Mouse (Mus musculus) CH12.LX (cell line): ENCODE results near the gene Dync1i1. TPM values are rescaled to one million over a fixed set of nuclear protein-coding genes. Genes with fewer than 3 reads are reported as not detected.

ENCODE experiments used
- DNase-seq: peaks from one replicate; pipeline ENCODE4 v3.0.0-alpha.2; 2013; ENCODE audit errors: extremely low read depth
- H3K27ac ChIP-seq: 2 replicates; pipeline ENCODE4 v1.5.1; 2012; ENCODE audit warnings: low read depth, mild to moderate bottlenecking, control low read depth, moderate library complexity; ENCODE audit not compliant: insufficient read depth
- H3K27me3 ChIP-seq: replicated peaks from 2 replicates; pipeline ENCODE3; 2012; ENCODE audit warnings: inconsistent platforms
- H3K36me3 ChIP-seq, 2 experiments: replicated peaks in 1 of 2; 2 replicates each; pipeline versions ENCODE3 to v1.6.1; 2012; ENCODE audit warnings: inconsistent platforms in 1 of 2, low read length in 1 of 2, mild to moderate bottlenecking in 1 of 2, mixed read lengths in 1 of 2, moderate library complexity in 1 of 2; ENCODE audit not compliant: control insufficient read depth in 1 of 2, insufficient read depth in 1 of 2
- H3K4me1 ChIP-seq, 2 experiments: 2 replicates each; pipeline ENCODE4 v1.6.1; 2012; ENCODE audit warnings: inconsistent platforms in 1 of 2, moderate library complexity in 1 of 2; ENCODE audit not compliant: insufficient read depth in 2 of 2, control insufficient read depth in 1 of 2
- H3K4me2 ChIP-seq: 2 replicates; pipeline ENCODE4 v1.6.1; 2012; ENCODE audit warnings: low read depth, mild to moderate bottlenecking, control low read depth; ENCODE audit not compliant: poor library complexity, insufficient read depth, severe bottlenecking
- H3K4me3 ChIP-seq, 3 experiments: fragments of 150-350 bp in 1 of 3; sonication (generic) in 1 of 3; replicated peaks in 1 of 3; 2 replicates each; pipeline versions ENCODE3 to v1.5.1; 2011 to 2012; ENCODE audit warnings: low read depth in 2 of 3, low read length in 2 of 3, mild to moderate bottlenecking in 2 of 3, moderate library complexity in 2 of 3, control low read depth in 1 of 3, improper control_type of control experiment in 1 of 3, inconsistent platforms in 1 of 3, mixed read lengths in 1 of 3; ENCODE audit not compliant: poor library complexity in 1 of 3
- H3K79me2 ChIP-seq: replicated peaks from 2 replicates; pipeline ENCODE4 v1.6.1; 2012; ENCODE audit warnings: mild to moderate bottlenecking, moderate library complexity; ENCODE audit not compliant: control insufficient read depth, poor library complexity, insufficient read depth, severe bottlenecking; ENCODE audit errors: extremely low read depth
- H3K9ac ChIP-seq: 2 replicates; pipeline ENCODE4 v1.6.1; 2012; ENCODE audit warnings: low read depth, mild to moderate bottlenecking, control low read depth, moderate library complexity; ENCODE audit not compliant: insufficient read depth
- H3K9me3 ChIP-seq: replicated peaks from 2 replicates; pipeline ENCODE3; 2012; ENCODE audit warnings: low read length, inconsistent platforms, mixed read lengths
- BHLHE40 ChIP-seq: IDR thresholded peaks from 2 replicates; pipeline ENCODE4 v1.6.1; 2011; ENCODE audit warnings: mild to moderate bottlenecking, low read depth, low read length, improper control_type of control experiment
- CHD1 ChIP-seq: IDR thresholded peaks from 2 replicates; pipeline ENCODE4 v1.6.1; 2012; ENCODE audit warnings: low read depth, low read length, improper control_type of control experiment, inconsistent platforms
- CHD2 ChIP-seq: IDR thresholded peaks from 2 replicates; pipeline ENCODE4 v1.6.1; 2011; ENCODE audit warnings: low read length, improper control_type of control experiment
- CTCF ChIP-seq, 2 experiments: IDR thresholded peaks in 1 of 2; conservative IDR thresholded peaks in 1 of 2; 2 replicates each; pipeline ENCODE4 v1.5.1; 2011 to 2012; ENCODE audit warnings: low read depth in 2 of 2, low read length in 2 of 2, improper control_type of control experiment in 1 of 2, inconsistent platforms in 1 of 2, mild to moderate bottlenecking in 1 of 2, moderate library complexity in 1 of 2
- ELF1 ChIP-seq: IDR thresholded peaks from 2 replicates; pipeline ENCODE4 v1.6.1; 2014; ENCODE audit warnings: low read depth, mild to moderate bottlenecking, inconsistent platforms, low read length, improper control_type of control experiment
- GABPA ChIP-seq: IDR thresholded peaks from 2 replicates; pipeline ENCODE4 v1.6.1; 2012; ENCODE audit warnings: low read depth, low read length, improper control_type of control experiment, inconsistent platforms; ENCODE audit not compliant: insufficient replicate concordance
- IRF4 ChIP-seq: IDR thresholded peaks from 2 replicates; pipeline ENCODE4 v1.6.1; 2014; ENCODE audit warnings: low read depth, mild to moderate bottlenecking, inconsistent platforms, low read length, improper control_type of control experiment
- JUND ChIP-seq: conservative IDR thresholded peaks from 2 replicates; pipeline ENCODE4 v1.6.1; 2011; ENCODE audit warnings: low read depth, low read length, improper control_type of control experiment
- KAT2A ChIP-seq: IDR thresholded peaks from 2 replicates; pipeline ENCODE4 v1.6.1; 2012; ENCODE audit warnings: low read length, improper control_type of control experiment, inconsistent platforms; ENCODE audit not compliant: insufficient replicate concordance
- MAX ChIP-seq: IDR thresholded peaks from 2 replicates; pipeline ENCODE4 v1.6.1; 2011; ENCODE audit warnings: low read length, improper control_type of control experiment
- MXI1 ChIP-seq: IDR thresholded peaks from 2 replicates; pipeline ENCODE4 v1.6.1; 2011; ENCODE audit warnings: mild to moderate bottlenecking, low read depth, low read length, improper control_type of control experiment
- NRF1 ChIP-seq: IDR thresholded peaks from 2 replicates; pipeline ENCODE4 v1.6.1; 2014; ENCODE audit warnings: low read depth, mild to moderate bottlenecking, inconsistent platforms, low read length, improper control_type of control experiment, moderate library complexity
- POLR2AphosphoS2 ChIP-seq: IDR thresholded peaks from 2 replicates; pipeline ENCODE4 v1.6.1; 2011; ENCODE audit warnings: low read depth, low read length, improper control_type of control experiment
- RCOR1 ChIP-seq: conservative IDR thresholded peaks from 2 replicates; pipeline ENCODE4 v1.6.1; 2012; ENCODE audit warnings: low read depth, mild to moderate bottlenecking, inconsistent platforms, low read length, improper control_type of control experiment
- UBTF ChIP-seq: IDR thresholded peaks from 2 replicates; pipeline ENCODE4 v1.6.1; 2012; ENCODE audit warnings: low read depth, mild to moderate bottlenecking, inconsistent platforms, low read length, improper control_type of control experiment, moderate library complexity
- USF2 ChIP-seq: conservative IDR thresholded peaks from 2 replicates; pipeline ENCODE4 v1.6.1; 2011; ENCODE audit warnings: low read depth, low read length, improper control_type of control experiment
- ZNF384 ChIP-seq: IDR thresholded peaks from 2 replicates; pipeline ENCODE4 v1.6.1; 2012; ENCODE audit warnings: low read depth, low read length, improper control_type of control experiment, inconsistent platforms
- dilution Hi-C: fragments of 300-500 bp; cut with MboI; formaldehyde crosslinking; loops from 2 replicates; pipeline ENCODE4 v1.14.3; 2020; ENCODE audit warnings: low sequenced_read_pairs; ENCODE audit not compliant: extremely low pct_unique_long_range_greater_than_20kb, extremely low pct_ligation_motif_present
- in situ Hi-C: fragments of 300-500 bp; cut with MboI; formaldehyde crosslinking; loops from 3 replicates; pipeline ENCODE4 v1.14.3; 2019; ENCODE audit warnings: low sequenced_read_pairs, low pct_ligation_motif_present, low pct_unique_long_range_greater_than_20kb, mixed read lengths
- polyA plus RNA-seq: library from polyadenylated mRNA; unstranded; fragments of >175 nt; gene quantifications from 2 replicates; pipeline ENCODE4 v1.2.1, GENCODE M21; 2012; ENCODE audit warnings: low read depth; ENCODE audit not compliant: insufficient read length
- total RNA-seq, 2 experiments: library from RNA; depleted of rRNA; stranded (reverse); fragments of 300-350 nt in 1 of 2; fragments of >200 nt in 1 of 2; gene quantifications; 2 replicates each; pipeline ENCODE4 v1.2.3; 2012 to 2014

The Dync1i1 gene
- total and polyA plus RNA-seq, 3 experiments: not detected

DNA sequence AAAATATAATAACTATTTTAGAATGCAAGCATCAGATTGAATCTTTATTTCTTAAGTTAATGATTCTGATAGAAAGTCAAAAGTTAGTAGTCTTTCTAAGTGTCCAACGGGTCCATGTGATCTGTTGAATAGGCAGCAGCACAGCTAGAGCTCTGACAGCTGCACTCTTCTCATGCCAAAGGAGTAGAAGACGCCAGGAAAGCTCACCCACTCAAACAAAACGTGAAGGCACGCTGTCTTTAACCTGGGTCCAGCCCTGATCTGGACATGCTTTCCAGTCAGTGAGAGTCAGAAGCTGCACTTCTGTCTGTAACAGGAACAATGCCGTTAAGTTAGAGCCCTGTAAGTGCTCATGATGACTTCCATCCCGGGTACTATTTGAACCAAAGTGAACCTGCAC, 56.3 kb downstream of the Dync1i1 start:
- Histone ChIP-seq H3K4me2 (no peak overlapping the region), H3K27me3 (no peaks in the 10 kb centered on the region), H3K4me1 (no peaks in the 10 kb centered on the region), H3K79me2 (no peaks in the 10 kb centered on the region), H3K9ac (no peak overlapping the region), H3K27ac (no peak overlapping the region), H3K9me3 (no peaks in the 10 kb centered on the region), H3K4me3 (no peak overlapping the region), H3K36me3 (no peaks in the 10 kb centered on the region)
- in situ Hi-C loops: no loop called here
- TF ChIP-seq ELF1 (no peak), GABPA (no peak), RCOR1 (no peak), KAT2A (no peak), CHD1 (no peak), NRF1 (no peak), CTCF (conservative IDR thresholded peaks at IDR 0.05 in 1 of 2, IDR thresholded peaks at IDR 0.05 in 1 of 2; ENCODE audit: low read depth in 2 of 2, low read length in 2 of 2) (no peak), CHD2 (no peak), IRF4 (no peak), JUND (no peak), ZNF384 (no peak)
- no peak for DNase-seq
- dilution Hi-C loops: no loop called here

DNA sequence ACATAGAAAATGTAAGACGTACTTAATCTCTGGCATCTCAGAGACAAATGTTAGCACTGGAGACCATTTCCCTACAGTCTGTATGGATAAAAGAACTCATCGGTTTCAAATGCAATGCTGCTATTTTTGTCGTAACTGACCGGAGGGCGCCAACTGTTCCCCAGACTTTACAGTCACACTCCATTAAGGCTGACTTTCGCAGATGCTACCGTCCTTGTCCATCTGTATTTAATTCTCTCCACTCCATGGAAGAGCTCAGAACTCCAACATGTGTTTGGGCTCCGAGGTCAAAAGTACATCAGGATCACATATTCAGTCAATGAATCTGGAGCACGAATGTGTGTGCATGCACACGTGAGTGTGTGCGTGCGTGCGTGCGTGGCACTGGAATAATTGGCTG, 58.4 kb downstream of the Dync1i1 start:
- DNase-seq: no peak
- no peaks in the 10 kb centered on the region for H3K9me3 ChIP-seq
- no peaks in the 10 kb centered on the region for H3K4me1 ChIP-seq
- dilution Hi-C loops (no loop called here), in situ Hi-C loops (no loop called here)
- H3K9ac ChIP-seq: no peak overlapping the region
- no peak overlapping the region for H3K4me2 ChIP-seq
- no peak overlapping the region for H3K27ac ChIP-seq
- TF ChIP-seq CHD1: no peak
- no peak for TF ChIP-seq BHLHE40
- no peak for TF ChIP-seq MXI1
- TF ChIP-seq IRF4: no peak
- TF ChIP-seq MAX: no peak
- TF ChIP-seq POLR2AphosphoS2: no peak
- no peak for TF ChIP-seq USF2
- no peak for TF ChIP-seq UBTF
- TF ChIP-seq, all 38 proteins: peak for 0
- H3K4me3 ChIP-seq: no peak overlapping the region
- H3K79me2 ChIP-seq: no peaks in the 10 kb centered on the region
- H3K36me3 ChIP-seq: no peaks in the 10 kb centered on the region
- no peaks in the 10 kb centered on the region for H3K27me3 ChIP-seq
